Mouse (Mus musculus): Measurements from ENCODE around the gene Grid2. TPM values are rescaled to one million over a fixed set of nuclear protein-coding genes. Genes with fewer than 3 reads are reported as not detected.

Grid2 gene
- 1.3 and 1.5 TPM in 2 replicates for polyA plus RNA-seq (2015; fragmentation: Nextera tagmentation; extraction: Ambion mirVana)

DNA sequence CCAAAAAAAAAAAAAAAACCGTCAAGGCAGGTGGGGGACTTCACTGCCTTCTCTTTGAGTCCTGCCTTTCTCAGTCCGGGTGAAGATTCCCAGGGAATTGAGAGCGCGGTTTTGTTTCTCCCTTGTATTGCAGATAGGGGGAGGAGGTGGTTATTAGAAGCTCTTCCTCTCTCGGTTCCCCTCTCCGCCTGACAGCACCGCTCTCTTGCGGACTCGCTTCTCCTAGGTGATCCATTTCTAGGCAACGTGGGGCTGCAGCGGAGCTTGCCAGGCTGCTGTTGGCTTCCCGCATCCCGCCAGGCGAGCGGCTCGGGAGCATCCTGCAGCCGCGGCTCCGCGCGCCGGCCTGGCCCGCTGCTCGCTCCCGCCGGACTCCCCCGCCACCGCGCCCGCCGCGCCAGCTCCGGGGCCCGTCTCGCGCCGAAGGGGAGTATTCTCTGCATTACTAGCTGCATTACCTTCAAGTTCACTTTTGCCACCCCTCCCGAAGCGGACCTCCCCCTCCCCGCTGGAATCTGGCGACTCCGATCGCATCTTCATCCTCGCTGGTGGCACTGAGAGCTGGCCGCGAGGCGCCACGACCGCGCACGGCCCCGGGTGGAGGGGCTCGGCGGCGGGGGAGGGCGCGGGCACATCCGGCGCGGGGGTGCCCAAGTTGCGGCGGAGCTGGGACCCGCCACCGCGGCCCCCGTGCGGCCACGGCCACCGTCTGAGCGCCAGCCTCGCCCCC, at the start of gene Grid2:
Grid2 (plus strand) TSS at position 51 of the 730 bp plus-strand sequence.
- Histone ChIP-seq H3K36me3 (no peaks in the 10 kb centered on the region), H3K27me3 (peaks cover 46% of the 10 kb centered on the region)

DNA sequence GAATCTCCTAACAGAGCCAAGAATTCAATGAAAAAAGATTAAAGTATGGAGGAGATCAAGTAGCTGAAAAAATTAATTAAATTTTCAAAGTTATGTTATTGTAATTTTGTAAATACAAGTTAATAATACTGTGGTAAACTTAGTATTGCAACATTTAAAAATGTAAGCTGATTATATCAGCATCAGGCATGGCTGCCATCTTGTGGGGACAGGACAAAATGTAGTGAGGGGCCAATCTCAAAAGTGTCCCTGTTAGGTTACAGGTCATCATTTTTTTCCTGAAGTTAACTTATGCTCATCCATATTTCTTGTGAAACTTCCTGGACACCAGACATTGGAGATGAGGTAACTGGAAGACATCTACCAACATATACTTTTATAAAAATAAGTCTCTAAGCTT, 4.9 kb upstream of the Grid2 start:
- H3K36me3 ChIP-seq = no peaks in the 10 kb centered on the region
- H3K9ac ChIP-seq = no peak overlapping the region
- H3K4me1 ChIP-seq = peaks cover 2% of the 10 kb centered on the region; the same call in 1 of the 2 replicates
- H3K27ac ChIP-seq = no peak overlapping the region
- H3K9me3 ChIP-seq = no peaks in the 10 kb centered on the region
- no peak for ATAC-seq (ENCODE audit: insufficient number of reproducible peaks, low FRiP score, low TSS enrichment, low read depth)
- peaks cover 18% of the 10 kb centered on the region; the same call in 1 of the 2 replicates for H3K27me3 ChIP-seq
- no peak overlapping the region for H3K4me2 ChIP-seq
- H3K4me3 ChIP-seq = no peak overlapping the region

More for the DNA sequence above, at the start of gene Grid2:
- peak within 1 kb of the TSS; percentile 98 for H3K4me2 ChIP-seq
- peaks cover 22% of the 10 kb centered on the region for H3K4me1 ChIP-seq
- no peaks in the 10 kb centered on the region for H3K9me3 ChIP-seq
- no peak within 1 kb of the TSS for H3K27ac ChIP-seq
- ATAC-seq (ENCODE audit: insufficient number of reproducible peaks, low FRiP score, low TSS enrichment, low read depth) = no peak
- H3K9ac ChIP-seq = peak within 1 kb of the TSS; percentile 45
- H3K4me3 ChIP-seq = peak within 1 kb of the TSS; percentile 63
- 0% methylated on average over 60 of the region's 71 CpGs for WGBS

DNA sequence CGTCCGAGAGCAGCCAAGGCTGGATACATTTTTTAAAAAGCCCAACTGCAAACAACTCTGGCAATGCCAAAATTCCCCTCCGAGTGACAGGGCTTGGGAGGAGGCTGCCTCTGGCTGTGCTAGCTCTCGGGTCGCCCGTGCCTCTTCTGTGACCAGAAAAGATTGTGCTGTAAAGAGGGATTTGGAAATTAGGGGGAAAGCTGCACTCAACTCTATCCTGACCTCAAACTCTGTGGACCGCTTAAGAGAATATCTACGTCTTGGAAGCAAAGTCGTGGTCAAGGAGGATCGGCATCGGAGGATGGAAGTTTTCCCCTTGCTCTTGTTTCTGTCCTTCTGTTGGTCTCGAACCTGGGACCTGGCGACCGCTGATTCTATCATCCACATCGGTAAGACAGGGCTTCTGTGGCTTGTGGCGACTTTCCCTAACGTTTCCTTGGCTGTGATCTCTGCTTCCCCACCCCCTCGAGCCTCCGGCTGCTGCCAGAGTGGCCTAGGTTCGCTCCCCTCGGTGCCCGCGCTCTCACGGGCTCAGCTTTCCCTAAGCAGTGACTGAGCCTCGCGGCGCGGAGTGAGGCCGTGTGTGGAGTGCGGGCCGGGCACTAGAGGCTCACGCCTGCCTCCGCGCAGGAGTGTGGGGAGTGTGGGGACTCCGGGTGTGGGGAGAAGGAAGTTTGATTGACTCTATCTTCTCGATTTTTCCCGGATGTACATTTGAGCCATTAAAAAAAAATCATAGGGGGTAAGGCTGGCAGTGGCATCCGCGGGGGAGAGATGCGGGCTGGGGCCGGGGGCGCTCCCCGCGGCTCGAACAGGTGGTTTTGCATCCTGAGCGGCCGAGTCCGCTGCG, 1.1 kb downstream of the Grid2 start:
- H3K27me3 ChIP-seq = peaks cover 46% of the 10 kb centered on the region
- WGBS = under 1% methylated on average over 48 of the region's 49 CpGs
- peak overlapping the region; percentile 98 for H3K4me2 ChIP-seq
- no peak for ATAC-seq (ENCODE audit: insufficient number of reproducible peaks, low FRiP score, low TSS enrichment, low read depth)
- no peaks in the 10 kb centered on the region for H3K36me3 ChIP-seq
- peak overlapping the region; percentile 63 for H3K4me3 ChIP-seq
- H3K4me1 ChIP-seq = peaks cover 22% of the 10 kb centered on the region
- H3K9ac ChIP-seq = peak overlapping the region; percentile 45
- H3K9me3 ChIP-seq = no peaks in the 10 kb centered on the region
- H3K27ac ChIP-seq = no peak overlapping the region

DNA sequence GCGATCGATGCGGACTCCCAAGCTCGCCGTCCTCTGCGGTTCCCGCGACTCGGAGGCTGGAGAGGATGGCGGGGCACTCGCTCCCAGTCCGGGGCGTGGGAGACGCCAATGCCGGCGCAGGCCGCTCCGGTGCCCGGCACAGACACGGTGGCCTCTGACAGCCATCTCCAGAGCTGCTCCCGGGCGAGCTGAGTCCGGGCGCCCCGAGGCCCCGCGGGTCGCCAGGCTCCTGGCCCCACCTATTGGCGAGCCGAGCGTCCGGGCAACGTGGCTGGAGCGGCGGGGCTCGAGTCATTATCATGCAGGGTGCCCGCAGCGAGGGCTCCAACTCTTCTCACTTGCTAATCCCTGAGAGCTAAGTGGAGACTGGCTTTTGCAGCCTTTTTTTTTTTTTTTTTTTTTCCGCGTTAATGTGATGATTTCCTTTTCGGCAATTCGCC, 1.8 kb downstream of the Grid2 start:
- Histone ChIP-seq H3K36me3 (no peaks in the 10 kb centered on the region), H3K27ac (no peak overlapping the region), H3K4me3 (peak overlapping the region; percentile 63), H3K9ac (0 out of 2 replicates have a peak overlapping the region, but pooled peaks have one; percentile 45), H3K4me1 (peaks cover 22% of the 10 kb centered on the region), H3K27me3 (peaks cover 46% of the 10 kb centered on the region), H3K4me2 (peak overlapping the region; percentile 98), H3K9me3 (no peaks in the 10 kb centered on the region)
- WGBS = under 1% methylated on average over 42 of the region's 42 CpGs
- ATAC-seq (ENCODE audit: insufficient number of reproducible peaks, low FRiP score, low TSS enrichment, low read depth) = no peak

DNA sequence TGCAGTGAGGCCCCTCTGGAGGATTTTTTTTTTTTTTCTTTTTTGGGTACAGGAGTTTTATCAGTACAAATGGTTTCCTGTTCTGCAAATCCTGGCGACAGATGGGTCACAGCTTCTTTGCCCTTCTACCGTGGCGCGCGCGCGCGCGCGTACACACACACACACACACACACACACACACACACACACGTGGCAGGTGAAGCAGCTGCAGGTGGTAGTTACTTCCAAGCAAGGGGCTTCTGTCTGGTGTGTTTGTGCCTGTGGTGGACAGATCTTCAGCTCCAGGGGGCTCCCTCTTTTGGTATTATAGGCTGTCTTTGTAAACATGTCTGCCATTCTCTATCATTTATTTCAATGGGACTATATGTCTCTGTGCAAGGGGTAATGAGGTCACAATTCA, 2.2 kb downstream of the Grid2 start:
- WGBS = 0% methylated on average over 11 of the region's 11 CpGs
- H3K4me1 ChIP-seq = peaks cover 22% of the 10 kb centered on the region
- H3K9ac ChIP-seq = no peak overlapping the region
- no peaks in the 10 kb centered on the region for H3K36me3 ChIP-seq
- no peak for ATAC-seq (ENCODE audit: insufficient number of reproducible peaks, low FRiP score, low TSS enrichment, low read depth)
- H3K27me3 ChIP-seq = peaks cover 46% of the 10 kb centered on the region
- H3K4me2 ChIP-seq = peak overlapping the region; percentile 98
- H3K9me3 ChIP-seq = no peaks in the 10 kb centered on the region
- peak overlapping the region; percentile 63 for H3K4me3 ChIP-seq
- no peak overlapping the region for H3K27ac ChIP-seq

DNA sequence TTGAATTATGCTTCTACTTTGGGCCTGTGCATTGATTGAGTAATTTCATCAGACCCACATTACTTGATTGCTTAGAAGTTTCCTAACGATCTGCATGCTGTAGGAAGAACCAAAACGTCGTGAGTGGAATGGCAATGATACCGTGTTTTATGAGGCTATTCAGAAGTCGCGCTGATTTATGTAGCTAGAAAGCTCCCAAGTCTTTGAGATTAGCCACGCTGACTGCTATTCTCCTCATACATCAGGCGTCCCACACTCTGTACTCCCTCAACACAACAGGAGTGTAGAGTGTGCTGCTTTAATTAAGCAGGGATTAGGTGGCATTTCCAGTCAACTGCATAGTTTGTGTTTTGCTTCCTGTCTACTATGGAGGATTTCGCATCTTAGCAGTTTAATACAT, 4.1 kb downstream of the Grid2 start:
- no peak overlapping the region for H3K4me2 ChIP-seq
- no peak overlapping the region for H3K9ac ChIP-seq
- peaks cover 22% of the 10 kb centered on the region for H3K4me1 ChIP-seq
- peaks cover 33% of the 10 kb centered on the region for H3K27me3 ChIP-seq
- no peaks in the 10 kb centered on the region for H3K36me3 ChIP-seq
- no peak overlapping the region for H3K27ac ChIP-seq
- ATAC-seq (ENCODE audit: insufficient number of reproducible peaks, low FRiP score, low TSS enrichment, low read depth) = no peak
- WGBS = 39% methylated on average over 9 of the region's 9 CpGs
- no peak overlapping the region for H3K4me3 ChIP-seq
- H3K9me3 ChIP-seq = no peaks in the 10 kb centered on the region

DNA sequence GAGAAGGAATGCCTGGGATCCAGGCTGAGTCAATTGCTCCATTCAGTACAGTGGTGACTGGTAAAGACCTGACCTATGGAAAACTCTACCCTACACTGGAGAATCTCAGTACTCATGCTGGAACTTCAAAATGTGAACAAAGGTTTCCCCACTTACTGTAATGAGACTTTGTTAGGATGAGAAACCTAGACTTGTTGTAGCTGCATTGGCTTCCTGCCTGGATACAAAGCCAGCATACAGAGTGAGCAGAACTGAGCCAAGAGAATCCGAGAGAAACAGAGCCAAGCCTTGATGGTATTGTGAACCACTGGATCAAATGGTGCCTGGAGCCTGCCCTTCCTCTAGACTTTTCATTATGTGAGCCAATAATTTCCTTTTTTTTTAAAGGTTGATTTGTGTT, 28.7 kb downstream of the Grid2 start:
- Histone ChIP-seq H3K36me3 (no peaks in the 10 kb centered on the region), H3K9me3 (no peaks in the 10 kb centered on the region), H3K9ac (no peak overlapping the region), H3K4me1 (no peaks in the 10 kb centered on the region), H3K27ac (no peak overlapping the region), H3K4me3 (no peak overlapping the region), H3K4me2 (no peak overlapping the region), H3K27me3 (no peaks in the 10 kb centered on the region)
- ATAC-seq (ENCODE audit: insufficient number of reproducible peaks, low FRiP score, low TSS enrichment, low read depth) = no peak
- WGBS = 48% methylated on average over 1 of the region's 1 CpGs

DNA sequence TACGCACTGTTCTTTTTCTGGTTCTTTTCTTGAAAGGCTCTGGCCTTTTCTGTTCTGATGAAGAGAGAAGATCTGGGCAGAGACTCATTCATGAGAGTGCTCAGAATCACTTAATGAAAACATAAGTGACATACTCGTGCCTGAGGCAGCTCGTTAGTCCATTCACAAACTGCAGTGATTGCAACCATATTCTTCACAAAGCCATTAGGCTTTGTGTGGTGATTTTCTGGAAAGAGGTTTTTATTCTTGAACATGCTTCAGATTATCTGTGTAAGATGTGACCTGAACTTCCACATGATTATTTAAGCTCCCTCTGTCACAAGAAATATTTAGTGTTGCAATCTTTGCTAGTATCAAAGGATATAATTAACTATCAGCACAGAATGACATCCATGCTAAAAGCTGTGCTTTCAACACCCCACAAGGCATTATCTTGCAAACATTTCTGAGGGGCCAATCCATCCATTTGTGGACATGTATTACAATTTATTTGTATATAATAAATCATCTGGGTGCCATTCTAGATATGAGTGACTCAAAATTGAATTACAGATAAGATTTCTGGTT, 86.8 kb downstream of the Grid2 start:
- Histone ChIP-seq H3K9me3 (no peaks in the 10 kb centered on the region), H3K9ac (no peak overlapping the region), H3K36me3 (no peaks in the 10 kb centered on the region), H3K4me1 (no peaks in the 10 kb centered on the region), H3K27me3 (no peaks in the 10 kb centered on the region), H3K27ac (no peak overlapping the region), H3K4me3 (no peak overlapping the region), H3K4me2 (no peak overlapping the region)
- no peak for ATAC-seq (ENCODE audit: insufficient number of reproducible peaks, low FRiP score, low TSS enrichment, low read depth)
- 58% methylated on average over 3 of the region's 3 CpGs for WGBS

DNA sequence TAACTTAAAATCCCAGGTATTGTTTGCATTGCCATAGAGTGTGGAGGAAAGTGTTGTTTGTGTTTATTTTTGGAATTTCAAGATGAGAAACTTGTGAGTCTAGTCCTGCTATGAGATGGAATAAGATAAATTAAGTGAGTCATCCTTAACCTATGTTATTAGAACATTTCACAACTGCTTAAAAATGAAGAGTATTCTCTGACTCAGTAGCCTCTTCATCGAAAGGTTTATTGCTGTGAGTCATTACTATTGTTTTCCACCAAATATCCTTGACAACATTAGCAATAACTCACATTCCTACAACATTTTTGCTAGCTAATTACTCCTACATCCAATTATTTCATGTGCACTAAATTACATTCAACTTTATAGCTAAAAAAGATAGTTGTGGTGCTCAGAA, 91.3 kb downstream of the Grid2 start:
- H3K27ac ChIP-seq = no peak overlapping the region
- H3K4me2 ChIP-seq = no peak overlapping the region
- no peaks in the 10 kb centered on the region for H3K9me3 ChIP-seq
- no peaks in the 10 kb centered on the region for H3K27me3 ChIP-seq
- 67% methylated on average over 1 of the region's 1 CpGs for WGBS
- no peak for ATAC-seq (ENCODE audit: insufficient number of reproducible peaks, low FRiP score, low TSS enrichment, low read depth)
- H3K9ac ChIP-seq = no peak overlapping the region
- no peak overlapping the region for H3K4me3 ChIP-seq
- H3K36me3 ChIP-seq = no peaks in the 10 kb centered on the region
- no peaks in the 10 kb centered on the region for H3K4me1 ChIP-seq

DNA sequence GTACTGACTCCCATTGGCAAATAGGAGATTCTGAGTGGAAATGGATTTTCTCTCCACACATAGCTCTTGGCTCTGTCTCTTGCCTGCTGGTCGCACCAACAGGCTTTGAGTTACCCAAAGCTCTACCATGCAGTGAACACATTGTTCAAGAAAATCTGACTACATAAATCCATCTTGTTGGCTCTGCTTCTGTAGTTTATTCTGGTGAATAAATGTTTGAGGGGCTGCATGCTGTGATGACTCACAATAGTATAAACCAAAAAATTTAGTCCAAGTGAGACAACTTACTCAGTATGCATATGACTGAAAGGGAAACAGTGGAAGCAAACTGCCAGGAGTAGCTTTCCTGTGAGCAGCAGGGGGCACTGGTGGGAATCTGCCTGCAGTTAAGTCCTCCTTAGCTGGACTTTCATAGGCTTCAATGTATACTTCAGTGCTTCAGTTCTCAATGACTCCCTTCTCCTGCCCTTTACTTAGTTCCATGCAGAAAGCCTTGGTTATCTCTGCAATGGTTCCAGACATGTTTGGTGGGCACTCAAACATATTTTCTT, 125.5 kb downstream of the Grid2 start:
- H3K27me3 ChIP-seq = no peaks in the 10 kb centered on the region
- WGBS = 87% methylated on average over 1 of the region's 1 CpGs
- no peaks in the 10 kb centered on the region for H3K36me3 ChIP-seq
- no peak overlapping the region for H3K4me2 ChIP-seq
- no peak for ATAC-seq (ENCODE audit: insufficient number of reproducible peaks, low FRiP score, low TSS enrichment, low read depth)
- H3K9me3 ChIP-seq = no peaks in the 10 kb centered on the region
- no peaks in the 10 kb centered on the region for H3K4me1 ChIP-seq
- no peak overlapping the region for H3K4me3 ChIP-seq
- H3K9ac ChIP-seq = no peak overlapping the region
- H3K27ac ChIP-seq = no peak overlapping the region

DNA sequence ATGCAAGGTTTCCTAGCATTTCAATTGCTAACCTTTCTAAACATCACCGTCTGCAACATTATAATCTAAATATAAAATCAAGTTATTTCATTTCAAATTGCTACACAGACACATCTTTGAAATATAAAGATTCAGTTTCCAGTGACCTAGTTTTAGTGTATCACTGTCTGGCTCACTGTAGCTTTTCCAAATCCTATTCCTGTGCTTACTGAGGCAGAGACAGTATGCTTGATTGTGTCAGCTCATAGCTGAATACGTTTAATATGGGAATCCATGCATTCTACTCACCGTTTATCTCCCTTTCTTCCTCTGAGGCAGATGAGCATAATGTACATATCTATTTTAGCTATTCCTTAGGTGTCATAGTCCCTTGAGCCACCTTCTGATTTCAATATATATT, 146.0 kb downstream of the Grid2 start:
- Histone ChIP-seq H3K9me3 (no peaks in the 10 kb centered on the region), H3K27me3 (no peaks in the 10 kb centered on the region), H3K4me1 (no peaks in the 10 kb centered on the region), H3K36me3 (no peaks in the 10 kb centered on the region), H3K27ac (no peak overlapping the region), H3K9ac (no peak overlapping the region), H3K4me2 (no peak overlapping the region), H3K4me3 (no peak overlapping the region)
- WGBS = 85% methylated on average over 3 of the region's 3 CpGs
- ATAC-seq (ENCODE audit: insufficient number of reproducible peaks, low FRiP score, low TSS enrichment, low read depth) = no peak

All from limb, embryonic 15.5 days (tissue).